Mouse (Mus musculus) lung, adult 2 months (tissue): ENCODE measurements around the gene Pnpla2.

Experiments used
- CTCF ChIP-seq: fragments of 200-500 bp; IDR thresholded peaks from 2 replicates; pipeline ENCODE4 v1.5.1; 2011; ENCODE audit warnings: mild to moderate bottlenecking, low read length, control low read depth; ENCODE audit not compliant: insufficient read depth
- POLR2A ChIP-seq: fragments of 200-500 bp; IDR thresholded peaks from 2 replicates; pipeline ENCODE4 v1.6.1; 2011; ENCODE audit warnings: low read depth, mild to moderate bottlenecking, control low read depth, low read length, borderline replicate concordance; ENCODE audit errors: extremely low read depth

DNA sequence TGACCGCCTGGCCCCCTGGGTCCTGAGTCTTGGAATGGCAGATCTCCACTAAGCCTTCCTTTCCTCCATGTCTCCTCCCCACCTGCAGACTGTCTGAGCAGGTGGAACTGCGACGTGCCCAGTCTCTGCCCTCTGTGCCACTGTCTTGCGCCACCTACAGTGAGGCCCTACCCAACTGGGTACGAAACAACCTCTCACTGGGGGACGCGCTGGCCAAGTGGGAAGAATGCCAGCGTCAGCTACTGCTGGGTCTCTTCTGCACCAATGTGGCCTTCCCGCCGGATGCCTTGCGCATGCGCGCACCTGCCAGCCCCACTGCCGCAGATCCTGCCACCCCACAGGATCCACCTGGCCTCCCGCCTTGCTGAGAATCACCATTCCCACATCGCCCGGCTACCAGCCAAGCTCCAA lies 4.3 kb downstream of the Pnpla2 start:
- TF ChIP-seq POLR2A (no peak; the same call in 1 of the 2 replicates), CTCF (no peak)
